Mouse (Mus musculus) spleen, postnatal 4 days (tissue): ENCODE data around the gene Tnfsf13.
A peak's percentile ranks its signal among the peaks of the same experiment; 100 is the strongest.
"Not testable (repeated sequence)": the region's sequence is repeated elsewhere in the genome, so short reads cannot be mapped to it uniquely, and the experiment has no call there.

ENCODE experiments used
- DNase-seq, 2 experiments: peaks; one replicate each; pipeline ENCODE4 v3.0.0; 2022; ENCODE audit warnings: low spot score in 2 of 2

Gene Tnfsf13

DNA sequence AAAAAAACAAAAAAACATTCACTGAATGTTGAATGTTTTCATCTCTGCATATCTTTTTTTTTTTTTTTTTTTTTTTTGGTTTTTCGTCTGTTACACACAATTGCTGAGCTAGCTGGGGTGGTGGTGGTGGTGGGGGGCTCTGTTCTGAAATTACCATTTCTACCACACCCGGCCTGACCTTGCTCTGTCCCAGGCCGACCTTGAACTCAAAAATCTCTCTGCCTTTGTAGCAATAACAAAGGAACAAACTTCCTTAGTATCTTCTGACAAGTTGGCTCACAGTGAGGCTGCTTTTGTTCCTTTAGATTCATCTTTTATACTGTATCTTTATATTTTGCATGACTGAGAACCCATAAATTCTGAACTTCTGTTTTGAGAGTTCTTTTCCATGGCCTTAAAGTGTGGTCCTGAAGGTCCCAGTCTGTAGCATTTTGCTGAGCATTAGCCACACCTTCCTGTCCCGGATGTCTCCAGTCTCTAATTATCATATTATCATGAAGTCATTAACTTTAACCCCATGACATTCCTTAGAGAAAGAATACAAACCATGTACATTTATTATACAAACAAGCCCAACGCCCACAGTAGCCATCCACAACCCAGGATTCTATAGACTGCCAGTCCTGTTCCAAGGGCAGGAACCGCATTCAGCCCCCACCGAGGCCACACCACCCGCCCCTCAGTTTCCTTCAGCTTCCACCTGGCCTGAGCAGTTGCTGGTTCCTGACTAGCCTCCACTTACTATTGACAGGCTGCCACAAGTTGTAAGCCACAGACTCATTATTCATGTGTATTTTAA, 18.4 kb upstream of the Tnfsf13 start:
- DNase-seq: no peak

DNA sequence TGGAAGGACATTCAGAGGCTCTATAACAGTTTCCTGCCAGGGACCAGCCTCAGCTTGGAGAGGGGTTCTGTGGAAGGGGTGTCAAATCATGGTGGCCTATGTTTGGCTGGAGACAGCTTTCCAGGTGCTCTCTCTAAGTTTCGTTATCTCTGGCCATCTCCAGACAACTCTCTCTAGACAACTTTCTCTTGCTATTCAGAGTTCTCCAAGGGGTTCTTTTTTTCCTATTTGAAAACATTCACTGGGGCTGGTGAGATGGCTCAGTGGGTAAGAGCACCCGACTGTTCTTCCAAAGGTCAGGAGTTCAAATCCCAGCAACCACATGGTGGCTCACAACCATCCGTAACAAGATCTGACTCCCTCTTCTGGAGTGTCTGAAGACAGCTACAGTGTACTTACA, 17.8 kb upstream of the Tnfsf13 start:
- DNase-seq: not testable (repeated sequence)

DNA sequence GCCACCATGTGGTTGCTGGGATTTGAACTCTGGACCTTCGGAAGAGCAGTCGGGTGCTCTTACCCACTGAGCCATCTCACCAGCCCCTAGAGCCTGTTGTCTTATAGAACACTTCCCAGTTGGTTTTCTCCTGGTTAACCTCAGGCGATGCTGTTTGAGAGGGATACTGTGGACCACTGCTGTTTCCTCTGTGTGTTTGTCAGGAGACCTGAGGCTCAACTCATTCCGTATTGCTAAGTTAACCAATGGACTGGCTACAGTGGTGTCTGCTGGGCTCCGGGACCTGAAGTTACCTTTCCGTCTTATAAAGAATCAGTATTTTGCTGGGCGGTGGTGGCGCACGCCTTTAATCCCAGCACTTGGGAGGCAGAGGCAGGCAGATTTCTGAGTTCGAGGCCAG, 17.3 kb upstream of the Tnfsf13 start:
- DNase-seq: not testable (repeated sequence)

DNA sequence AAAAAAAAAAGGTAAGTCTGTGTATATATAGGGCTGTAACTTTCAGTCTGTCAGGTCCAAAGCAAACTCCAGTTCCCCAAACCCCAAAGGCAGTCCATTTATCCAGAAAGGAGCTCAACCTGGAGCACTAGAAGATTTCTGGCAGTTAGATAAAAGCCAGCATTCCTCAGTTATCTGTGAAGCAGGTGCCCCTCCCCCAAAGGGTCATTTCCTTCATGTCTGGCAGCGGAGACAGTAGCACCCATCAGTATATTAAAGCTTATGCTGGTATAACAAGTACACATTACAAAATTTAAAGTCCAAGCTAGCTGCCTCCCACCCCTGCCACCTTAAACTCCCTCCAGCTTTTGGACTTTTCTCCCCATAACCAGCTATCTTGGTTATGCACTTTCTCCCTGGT, 14.0 kb upstream of the Tnfsf13 start:
- DNase-seq: no peak

DNA sequence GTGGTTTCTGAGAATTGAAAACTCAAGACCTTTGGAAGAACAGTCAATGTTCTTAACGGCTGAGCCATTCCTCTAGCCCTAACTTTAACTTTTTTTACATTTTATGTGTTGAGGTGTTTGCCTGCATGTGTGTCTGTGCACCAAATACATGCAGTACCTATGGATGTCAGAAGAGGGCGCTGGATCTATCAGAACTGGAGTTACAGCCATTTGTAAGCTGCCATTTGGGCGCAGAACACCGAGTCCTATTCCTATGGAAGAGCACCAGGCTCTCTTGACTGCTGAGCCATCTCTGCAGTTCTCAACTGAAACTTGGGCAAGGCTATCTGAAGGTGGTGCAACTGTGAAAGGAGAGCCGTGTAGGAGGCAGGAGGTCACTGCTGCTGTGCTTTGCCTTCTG, 13.0 kb upstream of the Tnfsf13 start:
- no peak for DNase-seq

DNA sequence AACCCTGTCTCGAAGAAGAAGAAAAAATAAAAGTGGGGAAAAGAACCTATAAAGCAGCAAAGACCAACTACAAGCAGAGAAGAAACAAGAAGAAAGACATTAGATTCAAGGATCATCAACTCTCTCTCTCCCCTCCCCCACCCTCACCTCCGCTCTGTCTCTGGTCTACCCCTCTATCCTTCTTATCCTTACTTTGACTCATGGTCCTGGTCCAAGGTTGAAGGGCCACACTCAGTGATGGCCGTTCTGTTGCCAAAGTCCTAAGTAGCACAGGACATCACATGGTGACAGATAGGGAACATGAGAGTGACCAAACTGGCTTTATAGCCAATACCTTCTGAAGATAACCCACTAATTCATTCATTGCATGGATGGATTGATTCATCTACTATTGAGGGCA, 11.8 kb upstream of the Tnfsf13 start:
- DNase-seq: no peak

DNA sequence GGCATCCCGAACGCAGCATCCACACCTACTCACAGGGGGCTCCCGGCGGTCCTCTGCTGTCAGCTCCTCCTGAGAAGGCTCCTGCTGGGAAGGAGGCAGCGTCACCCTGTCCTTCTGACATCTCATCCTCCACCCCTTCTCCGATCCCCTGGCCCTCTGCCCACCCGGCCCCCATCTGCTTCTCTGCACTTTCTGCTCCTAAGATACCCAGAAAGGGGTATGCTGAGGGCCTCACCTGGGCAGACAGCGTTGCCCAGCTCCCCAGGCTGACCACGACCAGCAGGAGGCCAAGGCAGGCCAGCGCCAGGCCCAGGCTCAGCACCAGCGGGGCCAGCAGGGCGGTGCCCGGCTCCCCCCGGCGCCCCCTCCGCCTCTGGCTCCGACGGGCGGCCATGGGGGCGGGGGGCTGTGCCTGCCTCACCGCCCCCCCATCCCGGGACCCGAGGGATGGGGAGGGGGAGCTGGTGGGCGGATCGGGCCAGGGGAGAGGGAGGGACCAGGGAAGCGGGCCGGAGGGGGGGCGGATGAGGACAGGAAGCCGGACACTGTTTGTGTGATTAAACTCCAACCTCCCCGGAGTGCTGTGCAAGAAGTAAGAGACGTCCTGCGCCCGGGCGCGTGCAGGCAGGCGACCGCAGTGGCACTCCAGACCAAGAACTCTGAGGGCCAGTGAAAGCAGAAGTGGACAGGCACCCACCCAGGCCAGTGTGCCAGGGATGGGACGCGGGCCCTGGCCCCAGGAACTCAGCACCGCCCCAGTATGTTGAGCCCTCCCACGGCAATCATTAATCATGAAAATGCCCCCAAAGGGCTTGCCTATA, 10.0 kb upstream of the Tnfsf13 start, which contains the start of the genes Tnfsf12 and Tnfsfm13:
TSS of gene Tnfsf12 (minus strand) at position 489 of the 821 bp plus-strand sequence.
TSS of gene Tnfsfm13 (minus strand) at position 738 of the 821 bp plus-strand sequence.
- peak in 1 of 2 experiments; percentile 33 for DNase-seq

DNA sequence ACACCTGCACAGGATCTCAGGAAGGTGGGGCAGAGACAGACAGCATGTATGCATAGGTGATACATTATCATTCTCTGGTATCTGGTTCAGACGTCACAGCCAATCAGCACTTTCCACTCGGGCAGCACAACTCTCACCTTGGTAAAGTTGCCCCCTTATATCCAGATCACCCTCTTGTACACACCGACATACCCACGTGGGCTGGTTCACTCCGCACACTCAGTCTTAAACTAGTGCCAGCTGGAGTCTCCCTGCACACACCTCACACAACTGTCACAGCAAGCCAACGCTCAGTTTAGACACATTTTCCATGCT, 9.4 kb upstream of the Tnfsf13 start:
- no peak for DNase-seq

DNA sequence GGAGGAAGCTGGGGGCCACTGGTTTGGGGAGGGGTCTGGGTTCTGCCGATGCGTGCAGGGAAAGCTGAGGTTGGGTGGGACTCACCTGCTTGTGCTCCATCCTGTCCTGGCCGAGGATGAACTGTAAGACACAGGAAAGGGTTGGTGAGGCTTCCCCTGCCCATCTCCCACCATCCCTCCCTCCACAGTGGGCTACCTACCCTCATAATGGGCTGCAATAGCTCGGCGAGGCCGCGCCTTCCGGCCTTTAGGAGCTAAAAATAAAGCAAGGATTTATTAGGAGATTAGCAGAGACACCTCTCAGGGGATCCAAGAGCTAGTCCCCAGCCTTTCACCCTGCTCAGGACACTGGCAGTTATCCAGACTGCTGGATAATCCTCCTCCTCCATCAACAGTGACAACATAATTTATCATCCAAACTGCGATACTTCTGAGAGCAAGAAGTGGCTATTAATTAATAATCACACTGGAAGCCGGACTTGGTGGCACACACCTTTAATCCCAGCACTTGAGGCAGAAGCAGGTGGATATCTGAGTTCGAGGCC, 7.9 kb upstream of the Tnfsf13 start:
- DNase-seq: no peak

DNA sequence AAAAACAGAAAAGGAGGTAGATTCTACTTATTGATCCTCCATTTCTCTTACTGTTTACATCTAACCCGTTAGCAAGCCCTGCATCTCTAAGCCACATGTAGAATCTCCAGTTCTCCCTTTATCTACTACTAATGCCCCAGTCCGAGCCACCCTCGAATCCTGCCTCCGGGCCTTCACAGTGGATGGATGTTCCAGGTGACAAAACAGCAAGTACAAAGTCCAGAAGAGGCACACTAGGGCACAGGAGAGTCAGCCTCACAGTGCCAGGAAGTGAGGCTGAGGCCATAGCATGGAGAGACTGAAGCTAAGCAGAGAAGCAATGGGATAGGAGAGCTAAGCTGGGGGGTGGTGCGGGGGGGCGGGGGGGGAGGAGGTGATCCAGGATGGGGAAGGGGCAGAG, 7.3 kb upstream of the Tnfsf13 start:
- no peak for DNase-seq

DNA sequence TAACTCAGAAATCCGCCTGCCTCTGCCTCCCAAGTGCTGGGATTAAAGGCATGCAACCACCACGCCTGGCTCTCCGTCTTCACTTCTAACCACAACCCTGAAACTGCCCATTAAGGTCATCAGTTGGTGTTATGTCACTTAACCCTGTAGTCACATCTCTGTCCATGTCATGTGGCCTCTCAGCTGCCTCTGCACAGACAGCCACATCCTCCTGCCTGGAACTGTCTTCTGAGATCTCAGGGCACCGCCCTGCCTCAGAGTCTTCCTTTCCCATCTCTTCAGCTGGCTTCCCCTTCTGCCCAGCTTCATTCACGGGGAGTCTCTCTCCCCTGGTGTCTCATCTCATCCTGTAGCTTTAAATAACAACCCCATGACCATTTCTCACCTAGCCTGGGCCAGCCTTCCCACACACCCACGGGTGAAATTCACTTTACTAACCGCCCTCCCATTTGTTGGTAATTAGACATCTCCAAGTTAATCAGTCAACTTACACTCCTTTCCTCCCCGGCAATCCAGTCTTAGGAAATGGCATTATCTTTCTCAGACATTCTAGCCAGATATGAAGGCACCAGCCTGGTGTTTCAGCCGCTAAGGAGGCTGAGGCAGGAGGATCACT, 6.7 kb upstream of the Tnfsf13 start:
- no peak for DNase-seq

DNA sequence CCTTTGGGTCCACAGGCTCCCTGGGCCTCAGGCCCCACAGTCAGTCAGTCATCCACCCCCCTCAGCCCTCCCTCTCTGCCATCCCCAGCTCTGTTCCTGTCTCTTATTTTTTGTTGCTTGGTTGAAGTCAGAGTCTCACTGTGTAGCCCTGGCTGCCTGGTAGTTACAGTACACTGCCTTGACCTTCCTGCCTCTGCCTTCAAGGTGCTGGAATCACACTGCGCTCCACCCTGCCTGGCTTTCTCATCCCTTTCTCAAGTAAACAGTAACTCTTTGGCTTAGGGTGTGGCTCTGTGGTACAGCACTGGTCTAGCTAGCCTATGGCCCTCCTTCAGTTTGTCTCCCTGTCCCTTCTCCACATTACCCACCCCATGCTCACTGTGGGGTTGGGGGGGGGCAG, 4.3 kb upstream of the Tnfsf13 start:
- no peak for DNase-seq

DNA sequence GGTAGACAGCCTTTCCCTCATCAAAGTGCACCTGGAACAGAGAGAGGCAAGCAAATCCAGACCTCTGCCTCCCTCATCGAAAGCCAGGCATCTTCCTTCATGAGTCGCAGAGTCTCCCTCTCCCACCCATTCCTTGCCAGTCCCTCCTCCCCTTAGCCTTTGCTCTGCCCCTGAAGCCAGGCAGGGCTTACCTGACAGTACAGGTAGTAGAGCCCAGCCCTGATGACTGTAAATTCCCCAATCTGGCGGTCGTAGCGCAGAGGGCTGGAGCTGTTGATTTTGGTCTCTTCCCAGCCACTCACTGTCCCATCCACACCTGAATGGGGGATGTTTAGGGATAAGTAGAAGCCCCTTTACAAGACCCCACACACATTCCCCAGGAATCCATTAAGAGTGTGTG, 1.5 kb upstream of the Tnfsf13 start:
- DNase-seq: no peak

DNA sequence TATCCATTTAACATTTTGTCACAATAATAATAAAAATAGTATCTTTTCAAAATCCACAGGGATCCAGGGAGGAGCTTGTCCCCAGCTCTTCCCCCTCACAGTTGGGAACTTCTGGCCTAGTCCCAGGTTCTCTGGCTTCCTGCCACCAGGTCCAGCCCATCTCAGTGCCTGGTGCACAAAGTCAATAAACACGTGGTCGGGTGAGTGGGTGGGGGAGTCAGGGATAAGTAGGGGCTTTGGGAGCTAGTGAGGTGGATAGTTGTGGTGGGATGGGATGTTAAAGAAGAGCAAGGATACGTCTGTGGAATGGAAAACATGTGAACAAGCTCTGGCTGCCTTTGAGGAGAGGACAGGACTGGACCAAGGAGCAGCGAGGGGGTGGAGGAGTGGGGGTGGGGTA, 793 bp upstream of the Tnfsf13 start:
- DNase-seq: no peak

DNA sequence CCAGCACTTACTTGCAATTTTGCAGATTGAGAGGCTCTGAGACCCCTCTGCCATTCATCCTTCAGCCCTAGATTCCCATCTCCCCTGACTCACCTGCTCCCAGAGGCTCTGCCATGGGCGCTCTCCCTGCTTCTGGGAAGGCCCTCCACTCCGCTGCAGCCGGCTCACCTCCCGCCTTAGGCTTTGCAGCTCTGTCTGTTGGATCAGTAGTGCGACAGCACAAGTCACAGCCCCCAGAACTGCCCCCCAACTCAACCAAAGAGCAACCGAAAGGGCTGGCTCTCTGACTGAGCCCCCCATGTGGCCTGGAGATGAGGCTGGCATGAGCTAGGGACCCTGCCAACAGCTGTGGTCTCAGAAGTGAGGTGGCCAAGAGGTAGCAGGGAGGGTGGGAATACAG, 648 bp downstream of the Tnfsf13 start:
- no peak for DNase-seq

DNA sequence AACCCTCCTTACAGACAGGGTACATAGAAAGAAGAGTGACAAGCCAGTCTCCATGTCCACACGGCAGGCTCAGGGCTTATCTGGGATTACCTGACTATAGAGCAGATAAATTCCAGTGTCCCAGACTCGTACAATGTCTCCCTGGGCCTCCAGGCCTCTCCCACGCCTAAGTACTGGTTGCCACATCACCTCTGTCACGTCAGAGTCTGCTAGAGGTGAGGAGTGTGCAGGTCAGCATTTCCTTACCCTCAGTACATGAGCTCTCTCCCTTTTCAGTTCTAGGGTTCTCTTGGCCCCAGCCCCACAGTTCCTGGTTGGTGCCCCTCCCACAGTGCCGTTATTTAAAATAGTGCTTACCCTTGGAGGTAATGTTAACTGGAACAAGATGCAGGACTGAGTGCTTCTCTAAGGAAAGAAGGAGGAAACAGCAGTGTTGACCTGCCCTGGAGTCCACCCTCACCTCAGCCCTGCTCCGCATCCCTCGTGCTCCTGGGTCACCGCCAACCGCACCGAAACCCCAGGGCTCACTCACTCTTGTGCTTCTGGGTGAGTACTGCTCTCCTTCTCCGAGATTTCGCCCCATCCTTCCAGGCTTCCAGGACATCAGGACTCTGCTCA, 1.3 kb downstream of the Tnfsf13 start:
- DNase-seq: no peak

DNA sequence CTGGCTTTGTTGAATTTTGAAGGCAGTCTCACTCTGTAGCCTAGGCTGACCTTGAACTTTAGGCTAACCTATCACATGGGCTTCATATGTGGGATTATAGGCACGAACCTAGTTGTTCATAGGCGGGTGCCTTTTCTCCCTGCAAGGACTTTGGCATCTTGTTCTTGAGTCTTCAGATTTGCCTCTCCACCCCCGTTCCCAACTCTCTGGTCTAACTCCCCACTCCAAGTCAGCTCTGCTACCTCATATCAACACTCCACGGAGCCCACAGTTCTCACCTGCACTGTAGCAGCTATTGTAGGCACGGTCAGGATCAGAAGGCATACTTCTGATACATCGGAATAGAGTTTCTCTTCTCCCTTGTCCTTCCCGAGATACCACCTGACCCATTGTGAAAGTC, 2.0 kb downstream of the Tnfsf13 start:
- DNase-seq: no peak

DNA sequence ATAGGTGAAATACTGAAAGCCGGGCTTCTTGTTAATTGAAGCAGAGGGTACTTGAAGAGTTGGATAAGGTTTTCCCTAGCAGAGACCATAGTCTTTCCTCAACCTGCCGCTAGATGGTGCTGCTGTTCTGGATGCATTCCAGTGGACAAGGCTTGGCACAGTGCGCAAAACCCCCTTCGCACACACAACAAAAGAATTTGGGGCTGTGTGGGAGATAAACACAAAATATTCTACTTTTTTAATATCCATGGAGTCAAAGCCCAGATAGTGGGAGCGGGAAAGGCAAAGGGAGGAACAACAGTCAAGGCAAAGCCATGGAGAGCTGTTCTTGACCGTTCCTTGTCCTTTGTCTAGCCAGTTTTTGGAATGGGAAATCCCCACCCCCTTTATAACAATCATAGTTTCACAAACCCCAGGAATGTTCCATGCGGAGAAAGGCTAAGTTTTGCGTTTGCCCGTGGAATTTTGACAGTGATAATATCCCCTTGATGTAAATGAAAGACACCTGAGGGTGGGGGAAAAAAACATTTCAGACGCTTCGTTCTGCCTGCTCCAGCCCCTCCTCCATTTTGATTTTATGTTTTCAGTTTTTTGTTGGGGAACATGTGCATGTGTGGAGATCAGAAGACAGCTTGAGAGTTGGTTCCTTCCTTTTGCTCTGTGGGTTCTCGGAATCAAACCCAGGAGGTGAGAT, 2.6 kb downstream of the Tnfsf13 start:
- peak; percentile 88 to 96 for DNase-seq

DNA sequence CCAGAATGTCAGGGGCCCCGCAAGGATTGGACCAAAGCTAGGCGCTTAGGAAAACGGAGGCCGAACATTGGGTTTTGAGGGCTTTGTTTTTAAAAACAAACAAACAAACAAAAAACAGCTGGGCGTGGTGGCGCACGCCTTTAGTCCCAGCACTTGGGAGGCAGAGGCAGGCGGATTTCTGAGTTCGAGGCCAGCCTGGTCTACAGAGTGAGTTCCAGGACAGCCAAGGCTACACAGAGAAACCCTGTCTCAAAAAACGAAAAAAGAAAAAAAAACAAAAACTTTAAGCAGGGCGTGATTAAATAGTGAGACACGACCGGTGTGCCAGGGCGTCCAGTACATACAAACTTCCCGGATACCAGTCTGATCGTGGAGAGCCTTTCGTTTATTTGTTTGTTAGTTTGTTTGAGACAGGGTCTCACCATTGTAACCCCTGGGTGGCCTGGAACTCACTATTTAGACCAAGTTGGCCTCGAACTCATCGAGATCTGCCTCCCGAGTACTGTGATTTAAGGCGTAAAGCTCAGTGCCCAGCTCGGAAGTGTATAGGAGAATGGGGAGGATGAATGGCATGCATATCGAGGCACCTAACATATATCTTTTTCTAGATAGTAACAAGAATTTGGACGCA, 3.3 kb downstream of the Tnfsf13 start:
- no peak for DNase-seq

DNA sequence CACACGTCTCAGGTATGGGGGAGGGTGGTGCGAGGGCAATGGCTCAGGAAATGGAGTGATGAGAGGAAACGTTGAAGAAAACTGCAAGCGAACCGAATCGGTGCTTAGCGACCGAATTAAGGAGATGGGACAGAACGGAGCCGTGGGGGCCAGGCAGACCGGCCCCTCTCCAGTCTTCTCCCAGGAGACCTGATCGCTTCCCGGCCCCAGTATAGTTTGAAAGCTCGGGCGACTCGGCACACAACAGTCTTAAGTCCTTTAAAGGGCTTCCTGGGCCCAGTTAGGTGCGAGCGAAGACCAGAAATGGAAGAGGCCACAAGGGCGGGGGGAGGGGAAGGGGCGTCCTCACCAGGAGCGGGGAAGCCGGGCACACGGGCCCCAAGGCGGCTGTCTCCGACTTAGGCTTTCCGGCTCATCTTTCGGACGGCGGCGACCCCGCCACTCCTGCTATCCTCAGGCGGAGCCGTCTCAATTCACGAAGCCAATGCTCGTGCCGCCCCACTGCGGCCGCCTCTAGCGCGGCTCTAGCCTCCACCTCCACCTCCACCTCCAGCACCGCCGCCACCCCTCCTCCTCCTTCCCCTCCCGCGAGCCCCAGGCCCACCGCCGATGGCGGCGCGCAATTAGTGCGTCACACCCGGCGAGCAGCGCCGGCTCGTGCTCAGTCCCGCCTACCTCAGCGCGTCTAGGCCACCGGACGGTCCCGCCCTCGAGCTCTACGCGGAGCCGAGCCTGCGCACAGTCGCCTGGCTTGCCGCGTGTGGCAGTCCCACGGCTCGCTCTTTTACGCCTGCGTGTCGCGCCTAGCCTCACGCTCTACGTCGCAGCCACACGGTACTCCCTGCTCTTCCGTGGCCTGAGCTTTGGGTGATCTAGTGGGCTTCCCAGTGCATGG, 4.0 kb downstream of the Tnfsf13 start, which contains the start of gene Senp3:
TSS of gene Senp3 (minus strand) at position 771 of the 895 bp plus-strand sequence.
- peak; percentile 94 to 97 for DNase-seq
